9 mouse cellular contexts compared by ENCODE assay signal in the genomic region with DNA sequence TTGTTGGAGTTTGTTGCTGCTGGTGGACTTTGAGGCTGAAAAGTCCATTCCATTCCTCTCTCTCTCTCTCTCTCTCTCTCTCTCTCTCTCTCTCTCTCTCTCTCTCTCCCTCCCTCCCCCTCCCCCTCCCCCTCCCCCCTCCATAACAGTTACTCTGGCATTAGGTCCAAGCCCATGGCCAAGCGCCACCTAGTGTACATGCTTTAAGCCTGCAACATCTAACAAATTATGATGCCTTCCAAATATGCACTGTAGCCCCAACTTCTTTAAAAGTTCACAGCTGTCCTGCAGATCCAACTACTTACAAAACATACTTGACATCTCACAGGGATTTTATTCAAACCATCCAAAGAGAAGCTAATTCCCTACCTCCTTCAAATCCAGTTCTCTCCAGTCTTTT. TPM values are rescaled to one million over a fixed set of nuclear protein-coding genes. Genes with fewer than 3 reads are reported as not detected.
DNase-seq lines count a peak whose midpoint lies in the region; ATAC-seq and TF ChIP-seq lines count a peak whose summit lies in the region.
"Had no signal": no experiment of that assay in that cellular context is flagged by ENCODE, and none has a peak within 500 bp of the region (broad histone marks: within the 10 kb centered on the region; RNA-seq: fewer than 3 reads in every experiment).

No protein-coding gene starts in this region.

- H3K9me3 ChIP-seq in kidney, embryonic 16.5 days (ENCODE audit: low read length) = no peaks in the 10 kb centered on the region
- no peaks in the 10 kb centered on the region for H3K9me3 ChIP-seq in G1E (replicated peaks)
- no peaks in the 10 kb centered on the region for H3K9me3 ChIP-seq in limb, embryonic 10.5 days (replicated peaks)

- DNase-seq in adrenal gland, postnatal 14 days = peak; percentile 77
- DNase-seq in adrenal gland, adult 8-10 months = no peak
- peak; percentile 57 for DNase-seq in kidney, postnatal 10 days
- DNase-seq in G1E (ENCODE audit: low spot score) = no peak
- DNase-seq in lung, postnatal 14 days = peak; percentile 58
- DNase-seq in limb, embryonic 10.5 days (ENCODE audit: low spot score) = no peak

- no peak for ATAC-seq in kidney, embryonic 16.5 days (ENCODE audit: low FRiP score, low TSS enrichment)
- ATAC-seq in G1E (ENCODE audit: extremely low read depth, insufficient number of reproducible peaks, low FRiP score, poor library complexity, severe bottlenecking) = no peak
- ATAC-seq in inflammation-experienced regulatory T-cells, adult 6 months = no peak

- H3K27me3 ChIP-seq in kidney, embryonic 16.5 days (ENCODE audit: insufficient read depth, low read length) = no peaks in the 10 kb centered on the region
- H3K27me3 ChIP-seq in G1E (ENCODE audit: insufficient read depth, low read length) = peaks cover 11% of the 10 kb centered on the region
- H3K27me3 ChIP-seq in limb, embryonic 10.5 days (ENCODE audit: low read depth, poor library complexity, severe bottlenecking) = no peaks in the 10 kb centered on the region

- H3K4me2 ChIP-seq in kidney, embryonic 16.5 days (replicated peaks; ENCODE audit: low read depth, low read length) = no peak overlapping the region

- 0 out of 2 replicates have a peak, but pooled peaks cover 4% of the 10 kb centered on the region for H3K36me3 ChIP-seq in kidney, embryonic 16.5 days (ENCODE audit: insufficient read depth, low read length)
- no peaks in the 10 kb centered on the region for H3K36me3 ChIP-seq in G1E (replicated peaks)
- H3K36me3 ChIP-seq in limb, embryonic 10.5 days = 0 out of 2 replicates have a peak, but pooled peaks cover 2% of the 10 kb centered on the region

- H3K4me3 ChIP-seq in kidney, embryonic 16.5 days (ENCODE audit: low read length) = no peak overlapping the region
- no peak overlapping the region for H3K4me3 ChIP-seq in G1E (ENCODE audit: low read depth, low read length)
- no peak overlapping the region for H3K4me3 ChIP-seq in limb, embryonic 10.5 days
- H3K4me3 ChIP-seq: erythroblast, embryonic 14.5 days had no signal

- TF ChIP-seq CTCF in G1E (IDR thresholded peaks at IDR 0.05; ENCODE audit: low read depth, low read length) = 0 out of 2 replicates have a peak, but pooled peaks have one; percentile 3

- 46% methylated on average over 1 of the region's 1 CpGs for WGBS in kidney, embryonic 16.5 days
- WGBS in limb, embryonic 10.5 days = 40% methylated on average over 1 of the region's 1 CpGs

- H3K4me1 ChIP-seq in kidney, embryonic 16.5 days (ENCODE audit: insufficient read depth, low read length) = peaks cover 20% of the 10 kb centered on the region
- H3K4me1 ChIP-seq in G1E (ENCODE audit: insufficient read depth, low read depth, low read length) = no peaks in the 10 kb centered on the region
- H3K4me1 ChIP-seq in limb, embryonic 10.5 days = peaks cover 22% of the 10 kb centered on the region

- H3K9ac ChIP-seq in kidney, embryonic 16.5 days (replicated peaks; ENCODE audit: low read length) = no peak overlapping the region

- no peak overlapping the region for H3K27ac ChIP-seq in kidney, embryonic 16.5 days (ENCODE audit: low read length)
- H3K27ac ChIP-seq in limb, embryonic 10.5 days = no peak overlapping the region

RNA-seq across cellular contexts. Expression of gene F3, which starts 14.1 kb away (rescaled TPM):
- total RNA-seq in adrenal gland, postnatal 14 days (2021) = 17.2 and 27.3 TPM in 2 replicates
- total RNA-seq in adrenal gland, adult 8-10 months (2022) = 10 to 100 TPM in 2 of 4 experiments, 1 to 10 TPM in 2; 8.5 to 12.6 (median 9.4) TPM
- polyA plus RNA-seq in kidney, embryonic 16.5 days (2015; fragmentation: Nextera tagmentation; extraction: Ambion mirVana) = 18.8 and 20.0 TPM in 2 replicates
- total RNA-seq in G1E (2014; fragmentation: Nextera tagmentation) = not detected in 2 replicates
- not detected in 2 replicates for total RNA-seq in G1E (2017)
- not detected in 2 replicates for polyA plus RNA-seq in G1E (2012)
- polyA plus RNA-seq in limb, embryonic 10.5 days (2016; fragmentation: Nextera tagmentation; extraction: Ambion mirVana) = 5.0 and 5.3 TPM in 2 replicates
- under 1 TPM in 1 of 3 experiments, not detected in 2; 0.43 TPM for polyA plus RNA-seq in inflammation-experienced regulatory T-cells, adult 6 months (2017; shearing (Covaris generic))
- polyA plus RNA-seq: erythroblast, embryonic 14.5 days had no signal

Comparison
In these comparisons a context has a peak if more than half of its experiments do, and no peak if none do; other contexts are left out.
1. DNase-seq: peak in adrenal gland, postnatal 14 days (single experiment), kidney, postnatal 10 days (single experiment) and lung, postnatal 14 days (single experiment); none in adrenal gland, adult 8-10 months (single experiment), G1E (single experiment) and limb, embryonic 10.5 days (single experiment).